In the genomic region with DNA sequence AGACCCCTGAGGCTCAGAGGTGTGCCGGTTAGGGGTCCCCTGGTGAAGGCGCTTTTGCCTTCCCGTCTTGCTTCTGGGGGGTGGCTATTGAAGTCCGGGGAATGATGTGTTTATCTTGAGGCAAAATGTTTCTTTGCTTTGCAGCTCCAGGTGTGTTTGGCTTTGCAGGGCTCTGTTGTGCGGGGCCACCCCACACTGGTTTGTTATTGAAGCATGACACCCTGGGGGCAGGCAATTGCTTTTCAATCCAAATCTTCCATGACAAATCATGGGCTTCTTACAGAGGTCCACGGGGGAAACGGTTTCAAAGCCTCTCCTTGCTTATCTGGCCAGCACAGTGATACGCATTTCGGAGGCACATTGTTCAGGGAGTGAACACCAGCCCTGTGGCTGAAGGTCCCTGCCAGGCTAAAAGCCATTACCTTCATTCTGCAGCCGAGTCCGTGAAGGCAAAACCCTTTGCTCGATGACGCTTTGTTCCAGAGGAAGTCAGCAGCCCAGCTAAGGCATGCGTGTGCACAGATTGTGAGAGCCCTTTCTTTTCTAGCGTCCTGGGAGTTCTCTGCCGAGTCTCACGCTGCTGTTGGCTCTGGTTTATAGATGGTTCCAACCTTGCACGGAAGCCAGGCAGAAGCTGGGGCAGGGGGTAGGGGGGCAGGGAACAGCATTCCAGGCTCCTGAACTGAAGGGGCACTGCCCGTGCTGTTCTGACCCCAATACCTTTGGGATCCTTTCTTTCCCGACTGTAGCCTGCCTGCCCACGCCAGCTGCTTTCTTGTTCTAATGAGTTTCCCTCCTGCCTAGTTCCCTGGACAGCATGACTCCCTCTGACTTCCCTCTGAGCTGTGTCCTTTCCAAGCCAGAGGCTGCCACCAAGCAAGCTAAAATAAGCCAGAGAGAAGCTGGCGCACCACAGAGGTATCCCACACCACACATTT, we compare ENCODE assay signal across 9 mouse cellular contexts.
DNase-seq lines count a peak whose midpoint lies in the region; ATAC-seq and TF ChIP-seq lines count a peak whose summit lies in the region.
"Had no signal": no experiment of that assay in that cellular context is flagged by ENCODE, and none has a peak within 500 bp of the region (broad histone marks: within the 10 kb centered on the region; RNA-seq: fewer than 3 reads in every experiment).

No protein-coding gene starts in this region.

- peak overlapping the region; percentile 17; the same call in 1 of the 2 replicates for H3K4me3 ChIP-seq in left cerebral cortex, adult 2 months
- H3K4me3 ChIP-seq in embryonic facial prominence, embryonic 14.5 days (ENCODE audit: low read depth, low read length), result peak overlapping the region; percentile 10; the same call in 1 of the 2 replicates
- no peak overlapping the region for H3K4me3 ChIP-seq in midbrain, embryonic 14.5 days (replicated peaks; ENCODE audit: low read depth, low read length)

- no peaks in the 10 kb centered on the region for H3K36me3 ChIP-seq in embryonic facial prominence, embryonic 14.5 days (ENCODE audit: control insufficient read depth, insufficient read depth, low read length)
- H3K36me3 ChIP-seq in midbrain, embryonic 14.5 days (ENCODE audit: control insufficient read depth, insufficient read depth, low read length), result no peaks in the 10 kb centered on the region
- H3K36me3 ChIP-seq: G1E had no signal

- no peaks in the 10 kb centered on the region; the same call in 1 of the 2 replicates for H3K9me3 ChIP-seq in embryonic facial prominence, embryonic 14.5 days (ENCODE audit: control insufficient read depth, low read length)
- H3K9me3 ChIP-seq in midbrain, embryonic 14.5 days (ENCODE audit: control insufficient read depth, low read length), result no peaks in the 10 kb centered on the region

- peak overlapping the region; percentile 46; the same call in 1 of the 2 replicates for H3K9ac ChIP-seq in embryonic facial prominence, embryonic 14.5 days (ENCODE audit: low read depth, low read length)
- peak overlapping the region; percentile 46; the same call in 1 of the 2 replicates for H3K9ac ChIP-seq in midbrain, embryonic 14.5 days (replicated peaks; ENCODE audit: low read length)

- no peaks in the 10 kb centered on the region for H3K27me3 ChIP-seq in embryonic facial prominence, embryonic 14.5 days (replicated peaks; ENCODE audit: control insufficient read depth, insufficient read depth, low read length)
- no peaks in the 10 kb centered on the region; the same call in 1 of the 2 replicates for H3K27me3 ChIP-seq in midbrain, embryonic 14.5 days (ENCODE audit: control insufficient read depth, insufficient read depth, low read length)

- peak overlapping the region; percentile 48 for H3K4me2 ChIP-seq in embryonic facial prominence, embryonic 14.5 days (ENCODE audit: low read depth, low read length)
- peak overlapping the region; percentile 46 for H3K4me2 ChIP-seq in midbrain, embryonic 14.5 days (ENCODE audit: low read length)

- WGBS in embryonic facial prominence, embryonic 14.5 days, result 14% methylated on average over 21 of the region's 22 CpGs
- WGBS in midbrain, embryonic 14.5 days, result 3% methylated on average over 22 of the region's 22 CpGs

- no peak for TF ChIP-seq CTCF in left cerebral cortex, adult 2 months (IDR thresholded peaks at IDR 0.05)

- peak overlapping the region; percentile 55 for H3K27ac ChIP-seq in left cerebral cortex, adult 2 months
- peak overlapping the region; percentile 57 for H3K27ac ChIP-seq in embryonic facial prominence, embryonic 14.5 days (replicated peaks; ENCODE audit: low read depth, low read length)
- peak overlapping the region; percentile 86 for H3K27ac ChIP-seq in midbrain, embryonic 14.5 days (replicated peaks; ENCODE audit: low read depth, low read length)

- intact Hi-C loops in left cerebral cortex, adult 2 months (cut with DNase I), result no loop called here
- intact Hi-C loops in heart, postnatal 36 days (cut with DNase I), result loop anchor here (2.0 kb wide), 1 partner anchor 51 kb away; no protein-coding TSS in a partner anchor

- DNase-seq in left cerebral cortex, adult 2 months (ENCODE audit: extremely low spot score in 1 of 2, low spot score in 2 of 2), result peak in 1 of 2 experiments; percentile 32
- no peak for DNase-seq in left cerebral cortex, adult 9 months (ENCODE audit: low spot score in 2 of 2)
- DNase-seq in embryonic facial prominence, embryonic 14.5 days (ENCODE audit: low spot score), result no peak
- DNase-seq in heart, postnatal 36 days, result peak; percentile 45 to 62
- peak; percentile 84 for DNase-seq in midbrain, embryonic 14.5 days
- no peak for DNase-seq in spleen, postnatal 14 days (ENCODE audit: low spot score in 2 of 2)
- no peak for DNase-seq in cerebellum, adult 11-12 months
- no peak for DNase-seq in urinary bladder, postnatal 36 days (ENCODE audit: low spot score in 2 of 2)

- H3K4me1 ChIP-seq in embryonic facial prominence, embryonic 14.5 days (ENCODE audit: control insufficient read depth, insufficient read depth, low read length), result peaks cover 15% of the 10 kb centered on the region
- peaks cover 33% of the 10 kb centered on the region for H3K4me1 ChIP-seq in midbrain, embryonic 14.5 days (ENCODE audit: control insufficient read depth, insufficient read depth, low read length)

- ATAC-seq in embryonic facial prominence, embryonic 14.5 days (ENCODE audit: low read depth), result peak; percentile 50
- ATAC-seq in midbrain, embryonic 14.5 days (ENCODE audit: low FRiP score, low TSS enrichment), result peak; percentile 66

Comparison
In these comparisons a context has a peak if more than half of its experiments do, and no peak if none do; other contexts are left out.
1. DNase-seq: peak in heart, postnatal 36 days (2 of 2) and midbrain, embryonic 14.5 days (single experiment); none in left cerebral cortex, adult 9 months (0 of 2), embryonic facial prominence, embryonic 14.5 days (single experiment), spleen, postnatal 14 days (0 of 2), cerebellum, adult 11-12 months (single experiment) and urinary bladder, postnatal 36 days (0 of 2).
2. Peak in every context shown above with its lines, with median percentiles within 50 percentile points of each other: H3K27ac ChIP-seq.